Mouse (Mus musculus) embryonic facial prominence, embryonic 15.5 days (tissue): Measurements from ENCODE around the gene Snx20. TPM values are rescaled to one million over a fixed set of nuclear protein-coding genes. Genes with fewer than 3 reads are reported as not detected.
A peak's percentile ranks its signal among the peaks of the same experiment; 100 is the strongest.

ENCODE experiments used
- ATAC-seq: fragments of 200-750 bp; cut with Nextera tagmentation; 2 replicates; pipeline ENCODE4 v1.8.0; 2017; ENCODE audit warnings: low read depth, moderate TSS enrichment; ENCODE audit not compliant: insufficient number of reproducible peaks, low FRiP score, low TSS enrichment
- H3K27ac ChIP-seq: fragments of 300-500 bp; sonication (generic); replicated peaks from 2 replicates; pipeline ENCODE4 v1.5.1; 2015; ENCODE audit warnings: mild to moderate bottlenecking, inconsistent platforms
- H3K27me3 ChIP-seq: fragments of 300-500 bp; sonication (generic); 2 replicates; pipeline ENCODE4 v1.6.1; 2015; ENCODE audit warnings: inconsistent platforms
- H3K36me3 ChIP-seq: fragments of 300-500 bp; sonication (generic); 2 replicates; pipeline ENCODE4 v1.6.1; 2015; ENCODE audit warnings: mild to moderate bottlenecking, inconsistent platforms
- H3K4me1 ChIP-seq: fragments of 300-500 bp; sonication (generic); 2 replicates; pipeline ENCODE4 v1.6.1; 2015; ENCODE audit warnings: inconsistent platforms
- H3K4me2 ChIP-seq: fragments of 300-500 bp; sonication (generic); replicated peaks from 2 replicates; pipeline ENCODE4 v1.6.1; 2015; ENCODE audit warnings: mild to moderate bottlenecking, inconsistent platforms
- H3K4me3 ChIP-seq: fragments of 300-500 bp; sonication (generic); replicated peaks from 2 replicates; pipeline ENCODE4 v1.5.1; 2015; ENCODE audit warnings: mild to moderate bottlenecking, inconsistent platforms
- H3K9ac ChIP-seq: fragments of 300-500 bp; sonication (generic); 2 replicates; pipeline ENCODE4 v1.6.1; 2015; ENCODE audit warnings: inconsistent platforms
- H3K9me3 ChIP-seq: fragments of 300-500 bp; sonication (generic); replicated peaks from 2 replicates; pipeline ENCODE4 v1.6.1; 2016; ENCODE audit warnings: inconsistent platforms
- WGBS: fragments of 180-500 bp; shearing (Covaris S2); methylation state at CpG from one replicate; pipeline ENCODE4 v1.1.7; 2015; 5-methylcytosine and 5-hydroxymethylcytosine counted together
- polyA plus RNA-seq: library from polyadenylated mRNA; unstranded; fragments of >200 nt; fragmentation: Nextera tagmentation; extraction: Ambion mirVana; gene quantifications from 2 replicates; pipeline ENCODE4 v1.2.1, GENCODE M21; 2015

The Snx20 gene
- polyA plus RNA-seq, 1 experiment from 2014 or later = 3.4 TPM

DNA sequence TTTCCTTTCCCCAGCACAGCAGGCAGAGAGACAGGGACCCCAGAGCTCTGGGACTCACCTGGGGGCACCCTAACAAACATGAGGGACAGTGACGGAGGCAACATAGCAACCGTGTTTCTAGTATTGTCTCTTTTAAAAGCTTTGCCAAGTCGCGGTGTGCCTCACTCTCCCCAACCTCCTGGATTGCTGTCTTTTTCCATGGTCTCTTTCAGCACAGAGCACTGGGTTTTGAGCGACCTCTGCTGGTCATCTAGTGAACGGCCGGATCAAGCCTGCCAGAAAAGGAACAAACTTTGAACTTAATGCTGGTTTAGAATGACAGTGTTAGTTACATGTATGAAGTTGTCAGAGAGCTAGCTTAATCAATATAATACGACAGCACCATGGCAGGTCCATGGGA lies 14.5 kb downstream of the Snx20 start:
- H3K4me1 ChIP-seq = 0 out of 2 replicates have a peak, but pooled peaks cover 5% of the 10 kb centered on the region
- peaks cover 15% of the 10 kb centered on the region for H3K27me3 ChIP-seq
- no peak for ATAC-seq
- H3K9me3 ChIP-seq = no peaks in the 10 kb centered on the region
- 2% methylated on average over 8 of the region's 8 CpGs for WGBS
- no peak overlapping the region; the same call in 1 of the 2 replicates for H3K4me2 ChIP-seq
- H3K4me3 ChIP-seq = no peak overlapping the region
- no peak overlapping the region for H3K27ac ChIP-seq
- H3K36me3 ChIP-seq = no peaks in the 10 kb centered on the region
- H3K9ac ChIP-seq = no peak overlapping the region

DNA sequence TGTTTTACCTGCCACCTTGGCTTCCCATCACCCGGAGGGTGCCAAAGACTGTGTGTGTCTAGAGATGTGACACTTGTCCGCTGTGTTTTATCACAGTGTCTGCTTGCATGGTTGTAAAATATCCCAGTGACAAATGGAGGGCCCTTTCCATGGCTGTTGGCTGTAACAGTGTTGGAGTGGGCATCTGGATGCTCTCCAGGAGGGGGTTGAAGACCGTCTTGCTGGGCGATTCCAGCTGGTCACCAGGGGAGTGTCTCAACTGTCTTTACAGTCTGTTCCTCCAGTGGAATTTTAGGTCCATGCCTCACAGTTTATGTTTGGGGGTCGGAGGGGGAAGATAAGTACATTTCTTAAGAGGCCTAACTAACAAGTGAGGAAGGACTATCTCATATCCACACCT lies 15.0 kb downstream of the Snx20 start:
- H3K9ac ChIP-seq = no peak overlapping the region
- H3K4me1 ChIP-seq = 0 out of 2 replicates have a peak, but pooled peaks cover 5% of the 10 kb centered on the region
- peaks cover 11% of the 10 kb centered on the region for H3K27me3 ChIP-seq
- WGBS = 65% methylated on average over 5 of the region's 5 CpGs
- no peaks in the 10 kb centered on the region for H3K9me3 ChIP-seq
- ATAC-seq = no peak
- no peaks in the 10 kb centered on the region for H3K36me3 ChIP-seq
- H3K27ac ChIP-seq = no peak overlapping the region
- H3K4me3 ChIP-seq = no peak overlapping the region
- no peak overlapping the region; the same call in 1 of the 2 replicates for H3K4me2 ChIP-seq

DNA sequence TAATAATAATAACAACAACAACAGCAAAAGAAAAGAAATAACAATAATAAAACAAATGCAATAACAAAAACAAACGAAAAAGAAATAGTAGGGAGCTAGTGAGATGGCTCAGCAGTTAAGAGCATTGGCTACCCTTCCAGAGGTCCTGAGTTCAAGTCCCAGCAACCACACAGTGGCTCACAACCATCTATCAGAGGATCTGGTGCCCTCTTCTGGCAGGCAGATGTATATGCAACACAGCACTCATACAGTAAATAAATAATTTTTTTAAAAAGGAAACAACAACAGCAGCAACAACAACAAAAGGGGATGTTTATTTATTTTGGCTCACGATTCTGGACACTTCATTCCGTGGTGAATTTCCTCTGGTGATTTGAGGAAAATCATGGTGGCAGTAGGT lies 16.4 kb downstream of the Snx20 start:
- Histone ChIP-seq H3K9ac (no peak overlapping the region), H3K27ac (no peak overlapping the region)
- WGBS = 73% methylated on average over 3 of the region's 3 CpGs

DNA sequence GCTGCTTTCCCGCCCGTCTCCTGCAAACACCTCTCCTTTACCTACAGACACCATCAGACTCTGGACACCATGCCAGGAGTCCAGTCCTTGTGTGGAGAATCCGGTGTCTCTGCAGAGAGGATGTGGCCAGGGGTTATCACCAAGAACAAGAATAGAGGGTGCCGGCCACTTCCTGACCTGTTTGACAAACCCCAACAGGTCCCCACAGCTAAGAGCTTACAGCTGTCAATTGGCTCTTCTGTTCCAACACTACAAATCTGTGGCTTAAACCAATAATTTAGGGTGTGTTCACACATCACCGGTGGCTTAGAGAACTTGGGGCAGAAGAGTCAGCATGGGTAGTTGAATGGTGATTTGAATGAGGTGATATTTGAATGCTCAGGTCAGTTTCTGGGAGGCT lies 17.3 kb downstream of the Snx20 start:
- WGBS = 69% methylated on average over 5 of the region's 5 CpGs
- Histone ChIP-seq H3K27ac (no peak overlapping the region), H3K4me3 (no peak overlapping the region), H3K9me3 (no peaks in the 10 kb centered on the region), H3K9ac (no peak overlapping the region), H3K27me3 (peaks cover 11% of the 10 kb centered on the region), H3K36me3 (no peaks in the 10 kb centered on the region), H3K4me1 (peaks cover 10% of the 10 kb centered on the region; the same call in 1 of the 2 replicates), H3K4me2 (no peak overlapping the region)
- no peak for ATAC-seq

More for the DNA sequence above, 16.4 kb downstream of the Snx20 start:
- Histone ChIP-seq H3K4me3 (no peak overlapping the region), H3K36me3 (no peaks in the 10 kb centered on the region), H3K9me3 (no peaks in the 10 kb centered on the region), H3K27me3 (peaks cover 11% of the 10 kb centered on the region), H3K4me1 (peaks cover 10% of the 10 kb centered on the region; the same call in 1 of the 2 replicates), H3K4me2 (no peak overlapping the region)
- no peak for ATAC-seq

DNA sequence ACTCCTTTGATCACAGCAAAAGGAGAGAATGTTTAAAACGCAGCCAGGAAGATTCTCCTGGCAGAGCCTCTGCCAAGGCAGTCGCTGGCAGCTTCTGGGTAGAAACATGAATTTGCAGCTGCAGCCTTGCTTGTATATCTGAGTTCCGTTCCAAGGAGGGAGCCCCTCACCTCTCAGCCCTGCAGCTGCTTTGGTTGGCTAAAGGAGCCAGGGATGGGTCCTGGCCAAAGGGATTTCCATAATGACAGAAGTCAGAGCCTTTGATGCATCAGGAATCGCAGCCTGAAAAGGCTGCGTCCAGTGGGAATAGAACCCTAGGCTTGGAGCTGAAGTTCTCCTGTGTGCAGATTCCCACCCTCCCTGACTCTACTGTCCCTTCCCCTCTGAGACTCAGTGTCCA lies 20.9 kb downstream of the Snx20 start:
- no peak overlapping the region for H3K27ac ChIP-seq
- H3K9ac ChIP-seq = no peak overlapping the region
- no peak overlapping the region for H3K4me3 ChIP-seq
- no peak overlapping the region for H3K4me2 ChIP-seq
- no peaks in the 10 kb centered on the region for H3K36me3 ChIP-seq
- ATAC-seq = no peak
- H3K9me3 ChIP-seq = no peaks in the 10 kb centered on the region
- peaks cover 5% of the 10 kb centered on the region; the same call in 1 of the 2 replicates for H3K4me1 ChIP-seq
- no peaks in the 10 kb centered on the region for H3K27me3 ChIP-seq
- WGBS = 63% methylated on average over 5 of the region's 5 CpGs

DNA sequence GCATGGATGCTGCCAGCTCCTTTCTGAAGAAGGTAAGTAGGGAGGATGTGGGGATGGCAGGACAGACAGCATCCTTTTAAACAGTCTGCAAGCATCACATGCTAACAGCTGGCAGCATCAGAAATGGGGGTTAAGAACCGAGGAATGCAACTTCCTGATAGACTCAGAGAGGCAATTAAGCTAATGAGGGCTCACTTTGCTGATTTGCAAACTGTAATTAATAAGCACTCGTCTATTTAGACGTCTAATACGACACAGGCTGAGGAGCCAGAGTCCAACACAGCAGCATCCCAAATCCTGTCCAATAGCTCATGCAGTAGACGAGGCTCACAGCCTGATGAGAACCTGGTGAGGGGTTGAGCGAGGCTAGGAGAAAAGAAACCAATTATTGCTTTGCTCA lies 25.7 kb downstream of the Snx20 start:
- Histone ChIP-seq H3K4me1 (peaks cover 11% of the 10 kb centered on the region), H3K9me3 (no peaks in the 10 kb centered on the region), H3K36me3 (no peaks in the 10 kb centered on the region), H3K4me2 (no peak overlapping the region), H3K27ac (no peak overlapping the region), H3K27me3 (no peaks in the 10 kb centered on the region), H3K9ac (no peak overlapping the region), H3K4me3 (no peak overlapping the region)
- WGBS = 42% methylated on average over 6 of the region's 6 CpGs
- ATAC-seq = no peak

DNA sequence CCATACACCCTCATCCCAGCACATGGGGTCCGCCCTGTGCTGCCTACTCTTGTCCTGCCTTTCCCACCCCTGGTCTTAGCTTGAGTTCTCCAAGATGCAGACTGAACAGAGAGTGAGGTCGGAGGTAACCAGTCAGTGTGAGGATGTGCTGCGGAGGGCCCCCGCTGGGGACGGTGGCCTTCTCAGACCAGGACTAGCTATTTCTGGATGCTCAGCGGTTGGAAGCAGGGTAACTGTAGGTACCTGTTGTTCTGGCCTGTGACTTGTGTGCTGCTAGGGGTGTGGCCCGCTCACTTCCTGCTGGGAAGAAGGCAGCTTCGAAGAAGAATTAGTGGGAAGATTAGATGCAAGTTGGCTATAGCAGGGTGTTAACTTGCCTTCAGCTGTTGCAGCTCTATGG lies 26.9 kb downstream of the Snx20 start:
- no peaks in the 10 kb centered on the region for H3K36me3 ChIP-seq
- no peak overlapping the region for H3K9ac ChIP-seq
- H3K9me3 ChIP-seq = no peaks in the 10 kb centered on the region
- no peak overlapping the region for H3K4me2 ChIP-seq
- no peak overlapping the region for H3K27ac ChIP-seq
- no peaks in the 10 kb centered on the region for H3K27me3 ChIP-seq
- peaks cover 18% of the 10 kb centered on the region for H3K4me1 ChIP-seq
- H3K4me3 ChIP-seq = no peak overlapping the region
- WGBS = 82% methylated on average over 8 of the region's 8 CpGs
- ATAC-seq = no peak

DNA sequence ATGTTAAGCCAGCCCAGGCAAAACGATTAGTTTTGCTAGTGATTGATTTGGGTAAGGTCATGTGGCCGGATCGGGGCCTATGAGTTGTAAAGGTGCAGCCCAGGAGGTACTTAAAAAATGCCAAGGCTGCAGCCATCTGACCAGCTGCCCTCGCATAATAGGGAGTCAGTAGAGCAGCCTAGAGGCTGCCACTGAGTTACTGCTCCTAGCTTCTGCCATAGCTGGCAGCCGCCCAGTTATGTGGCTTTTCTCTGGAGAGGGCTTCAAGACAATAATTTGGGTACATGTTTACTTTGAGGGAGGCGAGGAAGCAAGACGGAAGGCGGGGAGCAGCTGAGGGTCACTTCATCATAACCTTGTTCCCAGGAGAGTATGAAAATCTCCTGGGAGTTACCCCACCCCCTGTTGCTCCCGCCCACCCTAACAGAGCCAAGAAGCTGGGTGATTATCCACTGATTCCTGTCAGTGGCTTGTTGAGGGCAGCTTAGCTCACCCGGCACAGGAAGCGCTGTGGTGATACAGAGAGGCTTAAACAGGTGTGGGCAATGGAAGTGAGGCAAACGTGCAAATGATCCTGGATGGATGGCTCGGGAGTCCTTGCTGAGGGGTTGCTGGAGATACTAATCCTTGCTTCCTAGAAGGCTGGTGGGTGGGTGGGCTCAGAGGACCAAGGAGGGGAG lies 30.4 kb downstream of the Snx20 start:
- no peak; the same call in 1 of the 2 replicates for ATAC-seq
- 39% methylated on average over 13 of the region's 13 CpGs for WGBS
- no peak overlapping the region for H3K9ac ChIP-seq

DNA sequence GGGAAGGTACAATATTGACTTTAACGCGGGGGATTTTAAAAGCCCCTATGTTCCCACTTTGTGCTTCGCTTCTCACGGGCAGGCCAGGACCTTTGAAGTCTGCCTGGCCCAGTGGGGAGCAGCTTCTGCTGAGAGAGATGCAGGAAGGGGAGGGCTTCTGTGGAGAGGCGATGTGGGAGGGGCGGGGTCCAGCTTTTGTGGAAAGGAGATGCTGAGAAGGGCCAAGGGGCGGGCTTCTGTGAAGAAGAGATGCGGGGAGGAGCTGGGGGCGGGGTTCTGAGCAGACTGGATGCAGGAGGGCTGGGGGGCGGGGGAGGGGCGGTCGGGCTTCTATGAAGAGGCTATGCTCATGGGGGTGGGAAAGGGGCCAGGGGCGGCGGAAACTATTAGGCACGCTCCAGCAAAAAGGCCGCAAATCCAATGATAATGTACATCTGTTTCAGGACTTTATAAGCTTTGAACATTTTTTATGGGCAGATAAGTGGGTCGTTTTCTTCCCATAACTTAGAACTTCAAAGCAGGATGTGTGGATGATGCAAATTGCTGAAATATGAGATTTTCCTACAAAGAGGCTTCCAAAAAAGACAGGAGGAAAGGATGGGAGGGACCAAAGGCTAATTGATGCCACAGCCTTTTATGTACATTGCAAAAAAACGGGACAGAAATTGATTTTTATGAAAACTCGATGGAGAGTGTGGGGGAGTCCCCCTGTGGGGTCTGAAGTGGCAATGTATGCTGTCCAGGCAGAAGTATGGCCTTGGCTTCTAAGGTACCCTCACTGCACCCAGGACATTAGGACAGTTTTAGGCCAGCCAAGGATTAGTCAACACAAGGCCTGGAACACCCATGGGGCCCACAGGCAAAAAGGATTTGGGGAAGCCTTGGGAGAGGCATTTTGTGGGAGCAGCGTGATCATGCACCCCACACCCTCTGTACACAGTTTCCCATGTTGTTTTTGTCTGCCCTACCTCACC lies 31.6 kb downstream of the Snx20 start:
- H3K27ac ChIP-seq = peak overlapping the region; percentile 76
- H3K9me3 ChIP-seq = no peaks in the 10 kb centered on the region
- H3K4me3 ChIP-seq = peak overlapping the region; percentile 30
- H3K4me1 ChIP-seq = peaks cover 29% of the 10 kb centered on the region
- H3K27me3 ChIP-seq = no peaks in the 10 kb centered on the region
- no peaks in the 10 kb centered on the region for H3K36me3 ChIP-seq
- ATAC-seq = peak; percentile 86
- 7% methylated on average over 19 of the region's 20 CpGs for WGBS
- H3K4me2 ChIP-seq = peak overlapping the region; percentile 52
- no peak overlapping the region for H3K9ac ChIP-seq

More for the DNA sequence above, 30.4 kb downstream of the Snx20 start:
- no peak overlapping the region for H3K4me2 ChIP-seq
- H3K4me1 ChIP-seq = peaks cover 29% of the 10 kb centered on the region
- no peak overlapping the region for H3K4me3 ChIP-seq
- H3K27me3 ChIP-seq = no peaks in the 10 kb centered on the region
- no peaks in the 10 kb centered on the region for H3K36me3 ChIP-seq
- no peak overlapping the region for H3K27ac ChIP-seq
- H3K9me3 ChIP-seq = no peaks in the 10 kb centered on the region

DNA sequence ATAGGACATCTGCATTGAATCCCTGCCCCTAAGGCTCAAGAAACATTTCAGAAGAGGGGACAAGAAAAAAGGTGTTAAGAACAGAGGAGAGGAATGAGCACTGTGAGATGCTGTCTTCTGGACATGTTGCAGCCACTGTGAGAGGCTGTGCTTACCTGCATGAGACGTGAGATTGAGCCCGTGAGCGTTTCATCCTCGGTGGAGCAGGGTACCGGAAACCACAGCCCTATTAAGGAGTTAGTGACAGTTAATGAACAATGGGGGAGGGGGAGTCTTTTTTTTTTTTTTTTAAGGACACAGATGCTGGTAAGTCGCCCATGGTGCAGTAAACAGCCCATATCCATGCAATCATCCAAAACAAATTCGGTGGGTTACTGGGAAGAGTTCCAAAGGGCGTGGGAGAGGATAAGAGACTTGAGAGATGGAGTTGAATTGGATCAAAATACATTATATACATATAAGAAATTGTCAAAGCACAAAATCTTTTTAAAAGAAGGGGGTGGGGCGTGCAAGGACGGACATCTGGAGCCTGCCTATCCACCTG lies 32.4 kb downstream of the Snx20 start:
- H3K4me3 ChIP-seq = peak overlapping the region; percentile 30
- ATAC-seq = 0 out of 2 replicates have a peak, but pooled peaks have one; percentile 16
- peaks cover 29% of the 10 kb centered on the region for H3K4me1 ChIP-seq
- no peak overlapping the region for H3K9ac ChIP-seq
- no peaks in the 10 kb centered on the region for H3K27me3 ChIP-seq
- no peaks in the 10 kb centered on the region for H3K9me3 ChIP-seq
- WGBS = 4% methylated on average over 10 of the region's 10 CpGs
- peak overlapping the region; percentile 52 for H3K4me2 ChIP-seq
- H3K36me3 ChIP-seq = no peaks in the 10 kb centered on the region
- peak overlapping the region; percentile 63 for H3K27ac ChIP-seq

DNA sequence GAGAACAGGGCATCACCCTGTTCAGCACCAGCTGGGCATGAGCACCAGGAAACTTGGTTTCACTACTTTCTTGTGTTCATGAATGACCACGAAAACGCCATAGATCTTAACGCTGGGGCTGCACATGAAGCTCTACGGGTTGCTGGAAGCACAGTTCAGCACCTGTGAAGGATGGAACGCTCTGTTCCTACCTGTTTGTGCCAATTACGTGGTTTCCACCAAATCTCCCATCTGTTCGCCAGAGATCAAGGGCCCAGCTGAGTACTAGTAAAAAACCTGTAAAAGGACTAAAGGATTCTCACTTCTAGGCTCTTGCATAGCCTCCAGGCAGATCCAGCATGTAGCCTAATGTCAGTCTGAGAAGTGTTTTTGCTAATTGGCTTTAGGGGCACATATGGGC lies 36.4 kb downstream of the Snx20 start:
- Histone ChIP-seq H3K27ac (no peak overlapping the region), H3K4me3 (no peak overlapping the region), H3K4me2 (no peak overlapping the region), H3K36me3 (no peaks in the 10 kb centered on the region), H3K9me3 (no peaks in the 10 kb centered on the region), H3K27me3 (no peaks in the 10 kb centered on the region), H3K4me1 (peaks cover 15% of the 10 kb centered on the region), H3K9ac (no peak overlapping the region)
- 75% methylated on average over 7 of the region's 7 CpGs for WGBS
- no peak for ATAC-seq
